Mouse (Mus musculus) cortical plate, adult 2 months (tissue): ENCODE measurements around the gene Gm4559.

ENCODE experiments used
- CTCF ChIP-seq: fragments of 200-500 bp; IDR thresholded peaks from 2 replicates; pipeline ENCODE4 v1.5.1; 2011; ENCODE audit warnings: mild to moderate bottlenecking, control low read depth, low read length; ENCODE audit not compliant: insufficient read depth; ENCODE audit errors: extremely low read depth
- POLR2A ChIP-seq: fragments of 200-500 bp; IDR thresholded peaks from 2 replicates; pipeline ENCODE4 v1.6.1; 2011; ENCODE audit warnings: mild to moderate bottlenecking, low read length, control low read depth; ENCODE audit not compliant: insufficient read depth; ENCODE audit errors: extremely low read depth

GRCm38 (mm10) chr7:142322641-142323040, 48.5 kb upstream of the Gm4559 start:
- TF ChIP-seq POLR2A (no peak), CTCF (no peak)
